Mouse (Mus musculus) midbrain, embryonic 12.5 days (tissue): ENCODE measurements around the gene Nuak1. TPM values are rescaled to one million over a fixed set of nuclear protein-coding genes. Genes with fewer than 3 reads are reported as not detected.

ENCODE experiments used
- ATAC-seq: fragments of 200-750 bp; cut with Nextera tagmentation; 2 replicates; pipeline ENCODE4 v1.8.0; 2017; ENCODE audit warnings: low read depth, moderate TSS enrichment, moderate library complexity; ENCODE audit not compliant: low FRiP score
- H3K27ac ChIP-seq: fragments of 300-500 bp; sonication (generic); replicated peaks from 2 replicates; pipeline ENCODE4 v1.5.1; 2016; ENCODE audit warnings: mild to moderate bottlenecking
- H3K27me3 ChIP-seq: fragments of 300-500 bp; sonication (generic); 2 replicates; pipeline ENCODE4 v1.6.1; 2016; ENCODE audit warnings: mild to moderate bottlenecking
- H3K36me3 ChIP-seq: fragments of 300-500 bp; sonication (generic); 2 replicates; pipeline ENCODE4 v1.6.1; 2016
- H3K4me1 ChIP-seq: fragments of 300-500 bp; sonication (generic); 2 replicates; pipeline ENCODE4 v1.6.1; 2016
- H3K4me2 ChIP-seq: fragments of 300-500 bp; sonication (generic); replicated peaks from 2 replicates; pipeline ENCODE4 v1.6.1; 2016; ENCODE audit warnings: mild to moderate bottlenecking, moderate library complexity
- H3K4me3 ChIP-seq: fragments of 300-500 bp; sonication (generic); 2 replicates; pipeline ENCODE4 v1.5.1; 2016; ENCODE audit warnings: mild to moderate bottlenecking
- H3K9ac ChIP-seq: fragments of 300-500 bp; sonication (generic); replicated peaks from 2 replicates; pipeline ENCODE4 v1.6.1; 2016; ENCODE audit warnings: mild to moderate bottlenecking, moderate library complexity
- H3K9me3 ChIP-seq: fragments of 300-500 bp; sonication (generic); 2 replicates; pipeline ENCODE4 v1.6.1; 2016; ENCODE audit warnings: mild to moderate bottlenecking
- WGBS: fragments of 180-500 bp; shearing (Covaris S2); methylation state at CpG from one replicate; pipeline ENCODE4 v1.1.7; 2016; 5-methylcytosine and 5-hydroxymethylcytosine counted together
- polyA plus RNA-seq: library from polyadenylated mRNA; unstranded; fragments of >200 nt; fragmentation: Nextera tagmentation; extraction: Ambion mirVana; gene quantifications from 2 replicates; pipeline ENCODE4 v1.2.1, GENCODE M21; 2016

Gene Nuak1
- polyA plus RNA-seq, 1 experiment from 2014 or later = 4.5 TPM

DNA sequence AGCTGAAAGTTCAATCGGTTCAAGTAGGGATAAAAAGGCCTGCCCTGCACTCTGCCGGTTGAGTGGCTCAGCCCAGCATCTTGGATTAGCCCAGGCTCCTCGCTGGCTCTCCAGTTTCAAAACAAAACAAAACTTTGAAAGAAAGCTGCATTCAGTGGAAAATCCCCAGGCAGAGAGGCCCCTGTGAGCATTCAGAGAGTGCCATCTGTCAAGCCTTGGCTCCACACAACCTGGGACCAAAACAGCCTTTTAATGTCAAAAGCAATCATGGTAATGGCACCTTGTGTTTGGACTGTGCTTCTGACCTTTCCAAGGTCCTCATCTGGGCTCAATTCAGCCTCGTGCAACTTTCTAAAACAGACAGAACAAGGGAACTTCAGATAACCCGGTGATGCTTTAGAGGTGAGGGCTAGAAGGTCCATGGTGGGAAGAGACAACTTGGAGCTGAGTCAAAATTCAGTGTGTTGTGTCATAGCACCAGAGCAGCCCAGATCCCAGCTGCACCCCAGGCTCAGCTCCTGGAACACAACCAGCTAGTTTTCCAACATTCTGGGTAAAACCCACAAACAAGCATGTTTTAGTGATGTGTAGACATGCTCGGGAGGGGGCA lies 27.3 kb upstream of the Nuak1 start:
- Histone ChIP-seq H3K36me3 (no peaks in the 10 kb centered on the region), H3K27ac (0 out of 2 replicates have a peak overlapping the region, but pooled peaks have one; percentile 0), H3K4me2 (no peak overlapping the region), H3K9ac (no peak overlapping the region), H3K4me1 (peaks cover 8% of the 10 kb centered on the region; the same call in 1 of the 2 replicates), H3K4me3 (no peak overlapping the region), H3K27me3 (no peaks in the 10 kb centered on the region), H3K9me3 (no peaks in the 10 kb centered on the region)
- ATAC-seq = no peak
- WGBS = 22% methylated on average over 6 of the region's 6 CpGs

DNA sequence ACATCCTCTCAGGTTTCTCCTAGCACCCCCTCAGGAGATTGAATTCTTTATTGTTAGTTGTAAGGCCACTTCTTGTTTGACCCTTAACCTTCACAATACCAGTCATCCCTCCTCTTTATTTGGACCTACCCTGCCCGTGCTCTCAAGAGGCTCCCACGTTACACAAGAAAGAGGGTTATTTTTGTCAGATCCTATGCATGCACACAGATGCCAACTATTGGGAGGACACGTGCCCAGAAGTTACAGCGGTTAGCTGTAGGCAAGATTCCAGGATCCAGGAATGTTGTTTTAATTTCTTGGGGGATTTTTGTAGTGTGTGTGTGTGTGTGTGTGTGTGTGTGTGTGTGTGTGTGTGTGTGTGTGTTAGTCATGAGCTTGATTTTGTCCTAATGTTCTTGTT lies 25.1 kb upstream of the Nuak1 start:
- ATAC-seq = no peak
- no peaks in the 10 kb centered on the region for H3K27me3 ChIP-seq
- no peak overlapping the region for H3K9ac ChIP-seq
- H3K4me3 ChIP-seq = no peak overlapping the region
- no peaks in the 10 kb centered on the region for H3K9me3 ChIP-seq
- H3K36me3 ChIP-seq = no peaks in the 10 kb centered on the region
- H3K27ac ChIP-seq = no peak overlapping the region
- H3K4me1 ChIP-seq = peaks cover 8% of the 10 kb centered on the region; the same call in 1 of the 2 replicates
- no peak overlapping the region for H3K4me2 ChIP-seq
- WGBS = 58% methylated on average over 4 of the region's 4 CpGs

DNA sequence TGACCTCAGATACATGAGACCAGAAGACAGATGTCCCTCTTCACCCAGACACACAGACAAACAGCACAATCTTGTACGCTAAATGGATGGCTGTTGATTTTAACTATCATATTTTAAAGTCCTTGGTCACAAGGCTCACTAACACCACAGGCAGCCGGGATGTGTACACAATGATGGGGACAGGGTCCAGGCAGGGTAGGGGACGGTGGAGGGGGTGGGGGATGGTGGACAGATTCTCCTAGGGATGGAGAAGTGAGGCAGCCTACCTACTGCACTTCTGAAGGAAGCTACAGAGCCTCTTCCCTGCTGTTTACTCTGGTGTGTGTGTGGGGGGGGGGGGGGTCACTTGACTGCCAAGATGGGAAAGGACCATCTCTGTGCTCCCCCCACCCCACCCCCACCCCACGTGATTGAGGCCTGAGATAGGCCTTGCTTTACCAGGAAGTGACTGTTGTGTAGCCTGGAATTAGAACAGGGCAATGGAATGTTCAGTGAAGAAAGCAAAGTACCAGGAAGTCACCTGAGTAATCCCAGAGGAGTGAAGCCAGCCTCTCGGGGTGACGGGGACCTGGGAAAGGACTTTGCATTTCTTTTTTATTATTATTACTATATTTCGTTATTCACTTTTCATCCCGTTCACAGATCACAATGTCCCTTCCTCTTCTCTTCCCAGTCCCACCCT lies 20.2 kb upstream of the Nuak1 start:
- 78% methylated on average over 8 of the region's 8 CpGs for WGBS
- no peak overlapping the region for H3K4me3 ChIP-seq
- H3K36me3 ChIP-seq = no peaks in the 10 kb centered on the region
- no peak overlapping the region for H3K27ac ChIP-seq
- no peak for ATAC-seq
- H3K9me3 ChIP-seq = no peaks in the 10 kb centered on the region
- no peak overlapping the region for H3K9ac ChIP-seq
- H3K4me2 ChIP-seq = no peak overlapping the region
- H3K4me1 ChIP-seq = no peaks in the 10 kb centered on the region
- H3K27me3 ChIP-seq = no peaks in the 10 kb centered on the region

DNA sequence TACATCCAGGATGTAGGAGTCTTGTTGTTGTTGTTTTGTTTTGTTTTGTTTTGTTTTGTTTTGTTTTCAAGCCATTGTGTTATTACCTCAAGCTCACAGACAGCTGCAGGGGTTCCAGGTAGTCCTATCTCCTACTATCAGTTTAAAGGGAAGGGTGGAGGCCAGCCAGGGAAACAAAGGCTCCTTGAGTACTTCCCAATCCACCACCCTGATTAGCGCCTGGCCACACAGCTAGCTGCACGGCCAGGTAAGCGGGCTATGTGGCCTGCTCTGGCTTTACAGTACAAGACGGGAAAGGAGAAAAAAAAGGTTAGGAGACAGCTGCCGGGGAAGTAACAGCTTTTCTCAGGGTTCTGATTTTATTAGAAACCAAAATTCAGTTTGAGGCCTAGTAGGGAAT lies 17.7 kb upstream of the Nuak1 start:
- no peaks in the 10 kb centered on the region for H3K36me3 ChIP-seq
- no peak overlapping the region for H3K27ac ChIP-seq
- no peak overlapping the region for H3K9ac ChIP-seq
- H3K4me3 ChIP-seq = no peak overlapping the region
- no peaks in the 10 kb centered on the region for H3K9me3 ChIP-seq
- no peak for ATAC-seq
- no peaks in the 10 kb centered on the region for H3K4me1 ChIP-seq
- 78% methylated on average over 5 of the region's 5 CpGs for WGBS
- H3K27me3 ChIP-seq = no peaks in the 10 kb centered on the region
- H3K4me2 ChIP-seq = no peak overlapping the region

DNA sequence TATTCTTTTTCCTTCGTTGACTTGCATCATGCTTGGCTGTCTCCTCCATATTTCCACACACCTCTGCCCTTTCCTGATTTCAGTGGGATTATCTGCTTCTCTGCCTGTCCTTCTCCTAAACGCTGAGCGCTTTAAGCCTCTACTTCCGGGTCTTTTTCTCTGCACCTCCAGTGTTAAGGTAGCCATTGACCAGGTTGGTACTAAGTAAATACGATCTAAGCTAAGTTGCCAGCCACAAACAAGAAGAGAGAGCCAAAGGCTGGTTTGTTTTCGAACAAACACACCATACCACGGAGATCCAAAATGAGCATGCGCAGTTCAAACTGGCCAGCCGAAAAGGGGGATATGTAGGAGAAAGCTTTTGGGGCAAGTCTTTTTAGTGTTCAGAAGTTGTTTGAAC lies 17.1 kb upstream of the Nuak1 start:
- H3K4me1 ChIP-seq = no peaks in the 10 kb centered on the region
- no peak overlapping the region for H3K4me3 ChIP-seq
- no peaks in the 10 kb centered on the region for H3K27me3 ChIP-seq
- no peaks in the 10 kb centered on the region for H3K9me3 ChIP-seq
- H3K36me3 ChIP-seq = no peaks in the 10 kb centered on the region
- 85% methylated on average over 9 of the region's 9 CpGs for WGBS
- H3K4me2 ChIP-seq = no peak overlapping the region
- H3K9ac ChIP-seq = no peak overlapping the region
- no peak for ATAC-seq
- H3K27ac ChIP-seq = no peak overlapping the region

DNA sequence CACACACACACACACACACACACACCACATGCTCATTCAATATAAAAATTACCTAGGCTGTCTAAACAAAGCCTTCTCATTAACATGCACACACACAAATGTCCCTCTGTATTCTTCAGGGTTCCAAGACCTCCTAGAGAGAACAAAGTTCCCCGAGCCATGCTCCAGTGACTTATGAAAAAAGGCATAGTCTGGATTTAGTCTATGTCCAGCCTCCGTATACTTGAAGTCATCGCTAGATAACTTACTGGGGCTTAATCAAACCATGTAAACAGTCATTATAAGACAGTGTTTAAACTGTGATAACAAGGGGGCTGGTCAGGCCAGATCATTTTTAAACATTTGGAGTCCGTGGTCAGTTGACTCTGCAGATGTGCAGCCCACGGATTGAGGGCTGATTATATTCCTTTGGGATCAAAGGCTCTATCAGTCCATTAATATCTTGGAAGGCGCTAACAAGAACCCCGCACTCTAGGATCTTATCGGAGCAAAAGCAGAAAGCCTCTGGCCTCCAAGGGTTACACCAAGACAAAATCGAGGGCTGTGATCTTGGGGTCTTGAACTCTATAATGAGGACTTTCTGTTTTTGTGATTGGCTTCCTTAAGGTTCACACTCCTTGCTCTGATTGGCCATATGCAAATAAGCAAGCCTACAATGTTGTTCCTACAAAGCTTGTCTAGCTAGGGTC lies 16.4 kb upstream of the Nuak1 start:
- Histone ChIP-seq H3K4me3 (no peak overlapping the region), H3K27ac (no peak overlapping the region), H3K4me2 (no peak overlapping the region), H3K27me3 (no peaks in the 10 kb centered on the region), H3K36me3 (no peaks in the 10 kb centered on the region), H3K9ac (no peak overlapping the region), H3K4me1 (no peaks in the 10 kb centered on the region), H3K9me3 (no peaks in the 10 kb centered on the region)
- 53% methylated on average over 9 of the region's 9 CpGs for WGBS
- ATAC-seq = no peak

DNA sequence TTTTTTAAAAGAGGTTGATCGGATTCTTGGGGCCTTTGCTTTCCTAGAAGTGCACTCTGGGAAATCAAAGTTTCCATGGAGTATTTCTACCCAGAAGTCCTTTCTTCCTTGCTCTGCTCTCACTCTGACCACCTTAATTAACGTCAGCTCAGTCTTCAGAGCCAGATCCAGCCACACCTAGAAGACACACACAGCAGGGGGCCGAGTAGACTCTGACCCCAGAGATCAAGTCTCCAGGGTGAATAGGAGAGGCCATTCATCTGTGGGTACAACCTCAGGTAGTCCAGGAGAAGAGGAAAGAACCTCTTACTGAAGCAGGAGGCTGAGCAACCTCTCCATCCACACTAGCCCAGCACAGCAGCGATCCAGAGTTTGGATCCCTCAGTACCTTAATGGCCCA lies 11.5 kb upstream of the Nuak1 start:
- H3K4me1 ChIP-seq = peaks cover 8% of the 10 kb centered on the region
- peaks cover 4% of the 10 kb centered on the region; the same call in 1 of the 2 replicates for H3K27me3 ChIP-seq

DNA sequence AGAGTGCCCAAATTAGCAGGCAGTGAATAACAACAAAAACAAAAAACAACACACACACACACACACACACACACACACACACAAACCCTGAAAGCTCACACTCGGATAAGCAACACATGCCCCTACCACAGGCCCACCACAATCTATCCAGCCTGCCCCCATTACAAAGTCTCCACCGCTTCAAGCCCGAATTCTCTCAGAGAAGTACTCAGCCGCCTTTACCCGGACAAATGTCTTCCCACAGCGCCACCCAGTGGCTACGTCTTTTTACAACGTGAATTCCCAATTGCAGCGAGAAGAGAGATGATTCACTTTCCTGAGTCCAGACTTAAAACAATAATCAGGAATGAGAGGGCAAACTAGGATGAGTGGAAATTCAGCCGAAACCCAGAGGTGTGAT lies 10.3 kb upstream of the Nuak1 start:
- no peak overlapping the region for H3K27ac ChIP-seq
- no peak; the same call in 1 of the 2 replicates for ATAC-seq
- H3K9ac ChIP-seq = no peak overlapping the region
- H3K9me3 ChIP-seq = no peaks in the 10 kb centered on the region
- peaks cover 12% of the 10 kb centered on the region for H3K4me1 ChIP-seq
- H3K4me3 ChIP-seq = no peak overlapping the region
- peaks cover 4% of the 10 kb centered on the region; the same call in 1 of the 2 replicates for H3K27me3 ChIP-seq
- WGBS = 2% methylated on average over 10 of the region's 10 CpGs
- H3K4me2 ChIP-seq = no peak overlapping the region
- no peaks in the 10 kb centered on the region for H3K36me3 ChIP-seq

More for the DNA sequence above, 11.5 kb upstream of the Nuak1 start:
- ATAC-seq = no peak
- no peaks in the 10 kb centered on the region for H3K9me3 ChIP-seq
- H3K9ac ChIP-seq = no peak overlapping the region
- H3K4me2 ChIP-seq = no peak overlapping the region
- 74% methylated on average over 4 of the region's 4 CpGs for WGBS
- no peak overlapping the region for H3K27ac ChIP-seq
- H3K36me3 ChIP-seq = no peaks in the 10 kb centered on the region
- H3K4me3 ChIP-seq = no peak overlapping the region

DNA sequence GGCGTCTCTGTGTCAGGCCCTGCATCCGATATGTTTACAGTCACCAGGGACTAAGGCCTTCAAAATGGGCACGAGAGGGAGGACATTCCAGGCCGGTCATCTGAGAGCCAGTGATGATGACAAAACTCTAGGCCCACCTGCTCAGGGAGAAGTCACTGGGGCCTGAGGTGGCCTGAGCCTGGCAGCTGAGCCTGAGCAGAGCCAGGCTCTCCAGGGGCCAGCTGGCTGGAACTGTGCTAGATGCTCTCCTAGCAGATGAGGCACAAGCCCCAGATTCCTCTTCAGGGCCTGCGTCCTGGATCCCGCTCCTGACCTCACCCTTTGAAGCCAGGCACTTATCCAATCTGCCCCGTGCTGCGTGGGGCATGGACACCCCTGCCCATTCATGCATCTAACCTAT lies 9.3 kb upstream of the Nuak1 start:
- Histone ChIP-seq H3K9ac (no peak overlapping the region), H3K4me3 (no peak overlapping the region), H3K27me3 (peaks cover 4% of the 10 kb centered on the region; the same call in 1 of the 2 replicates), H3K4me2 (no peak overlapping the region), H3K4me1 (peaks cover 14% of the 10 kb centered on the region), H3K9me3 (no peaks in the 10 kb centered on the region), H3K36me3 (no peaks in the 10 kb centered on the region), H3K27ac (no peak overlapping the region)
- WGBS = 70% methylated on average over 8 of the region's 8 CpGs
- ATAC-seq = no peak

DNA sequence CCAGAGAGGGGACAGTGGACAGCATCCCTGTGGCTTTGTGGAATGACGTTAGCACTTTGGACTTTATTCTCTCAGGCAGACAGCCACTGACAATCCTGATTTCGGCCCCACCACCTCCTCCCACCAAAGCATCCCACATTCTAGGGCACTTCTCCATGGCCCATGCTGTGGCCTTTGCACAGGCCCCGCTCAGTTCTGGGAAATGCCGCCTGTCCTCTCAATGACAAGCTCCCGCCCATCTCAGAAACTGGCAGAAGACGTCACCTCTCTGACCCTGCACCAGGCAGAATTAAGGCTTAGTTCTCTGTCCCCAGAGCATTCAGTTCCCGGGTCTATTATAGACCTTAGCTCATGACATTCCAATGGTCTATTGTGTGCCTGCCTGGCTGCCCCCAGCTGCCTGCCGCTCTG lies 7.0 kb upstream of the Nuak1 start:
- Histone ChIP-seq H3K4me1 (peaks cover 21% of the 10 kb centered on the region), H3K4me2 (peak overlapping the region; percentile 13; the same call in 1 of the 2 replicates), H3K9me3 (no peaks in the 10 kb centered on the region), H3K9ac (no peak overlapping the region), H3K4me3 (no peak overlapping the region), H3K27ac (peak overlapping the region; percentile 63), H3K36me3 (no peaks in the 10 kb centered on the region), H3K27me3 (peaks cover 4% of the 10 kb centered on the region; the same call in 1 of the 2 replicates)
- 2% methylated on average over 8 of the region's 8 CpGs for WGBS
- ATAC-seq = peak; percentile 59

DNA sequence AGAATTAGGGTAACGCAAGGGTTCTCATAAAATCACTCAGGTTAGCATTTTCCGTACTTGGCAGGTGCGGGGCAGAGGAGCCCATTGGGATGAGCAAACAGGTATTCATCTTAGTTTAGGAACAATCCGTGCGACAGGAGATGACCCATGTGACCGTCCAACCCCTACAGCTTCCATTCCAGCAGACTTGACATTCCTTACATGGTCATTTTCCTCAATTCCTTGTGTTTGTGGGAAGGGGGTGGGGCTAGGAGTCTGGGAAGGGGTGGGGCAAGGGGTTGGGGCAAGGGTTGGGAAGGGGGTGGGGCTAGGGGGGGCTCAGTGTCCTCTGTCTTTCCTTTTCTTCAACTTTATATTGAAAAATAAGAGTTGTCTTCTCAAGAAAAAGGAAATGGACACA lies 6.3 kb upstream of the Nuak1 start:
- H3K4me3 ChIP-seq = no peak overlapping the region
- no peak overlapping the region for H3K4me2 ChIP-seq
- H3K9ac ChIP-seq = no peak overlapping the region
- H3K27me3 ChIP-seq = peaks cover 4% of the 10 kb centered on the region; the same call in 1 of the 2 replicates
- 67% methylated on average over 6 of the region's 6 CpGs for WGBS
- no peak for ATAC-seq
- no peaks in the 10 kb centered on the region for H3K9me3 ChIP-seq
- no peaks in the 10 kb centered on the region for H3K36me3 ChIP-seq
- no peak overlapping the region; the same call in 1 of the 2 replicates for H3K27ac ChIP-seq
- peaks cover 29% of the 10 kb centered on the region for H3K4me1 ChIP-seq

DNA sequence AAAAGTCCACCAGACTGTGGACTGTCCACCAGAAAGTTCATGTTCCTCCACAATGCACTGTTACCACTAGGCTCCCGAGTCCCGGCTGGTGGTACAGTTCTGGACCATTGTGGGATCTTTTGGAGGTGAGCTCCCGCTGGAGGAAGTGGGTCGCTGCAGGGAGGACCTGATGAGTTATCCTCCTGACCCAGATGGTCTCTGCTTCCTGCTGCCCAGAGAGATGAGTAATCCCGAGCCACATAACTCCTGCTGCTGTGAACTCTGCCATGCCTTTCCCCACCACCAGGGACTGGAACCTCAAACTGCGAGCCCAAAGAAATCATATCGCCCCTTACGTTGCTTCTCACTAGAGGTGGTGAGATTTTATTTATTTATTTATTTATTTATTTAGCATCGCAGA lies 4.0 kb upstream of the Nuak1 start:
- no peaks in the 10 kb centered on the region for H3K9me3 ChIP-seq
- H3K9ac ChIP-seq = no peak overlapping the region
- no peaks in the 10 kb centered on the region for H3K27me3 ChIP-seq
- no peaks in the 10 kb centered on the region for H3K36me3 ChIP-seq
- no peak overlapping the region for H3K4me3 ChIP-seq
- WGBS = 71% methylated on average over 9 of the region's 9 CpGs
- ATAC-seq = no peak
- no peak overlapping the region for H3K4me2 ChIP-seq
- H3K4me1 ChIP-seq = peaks cover 35% of the 10 kb centered on the region
- H3K27ac ChIP-seq = no peak overlapping the region
